Comparison of ENCODE assay signal across 20 mouse cellular contexts in genomic region chr5:119800243-119800665, GRCm38 (mm10). TPM values are rescaled to one million over a fixed set of nuclear protein-coding genes. Genes with fewer than 3 reads are reported as not detected.
DNase-seq lines count a peak whose midpoint lies in the region; ATAC-seq and TF ChIP-seq lines count a peak whose summit lies in the region.
"Had no signal": no experiment of that assay in that cellular context is flagged by ENCODE, and none has a peak within 500 bp of the region (broad histone marks: within the 10 kb centered on the region; RNA-seq: fewer than 3 reads in every experiment).

No protein-coding gene starts in this region.

- peak overlapping the region; percentile 66 for H3K4me2 ChIP-seq in heart, embryonic 12.5 days
- H3K4me2 ChIP-seq in lung, embryonic 14.5 days = peak overlapping the region; percentile 41
- peak overlapping the region; percentile 61 for H3K4me2 ChIP-seq in limb, embryonic 12.5 days
- H3K4me2 ChIP-seq in forebrain, embryonic 16.5 days (ENCODE audit: low read length) = no peak overlapping the region
- H3K4me2 ChIP-seq: forebrain, embryonic 12.5 days; hindbrain, embryonic 14.5 days; intestine, embryonic 15.5 days; liver, embryonic 15.5 days; neural tube, embryonic 13.5 days had no signal

- 12% methylated on average over 11 of the region's 11 CpGs for WGBS in heart, embryonic 12.5 days
- WGBS in lung, embryonic 14.5 days = 6% methylated on average over 11 of the region's 11 CpGs
- 3% methylated on average over 11 of the region's 11 CpGs for WGBS in limb, embryonic 12.5 days
- WGBS in forebrain, embryonic 16.5 days = under 1% methylated on average over 11 of the region's 11 CpGs

- H3K4me1 ChIP-seq in heart, embryonic 12.5 days (replicated peaks) = peaks cover 38% of the 10 kb centered on the region
- peaks cover 8% of the 10 kb centered on the region; the same call in 1 of the 2 replicates for H3K4me1 ChIP-seq in lung, embryonic 14.5 days (ENCODE audit: insufficient read depth)
- no peaks in the 10 kb centered on the region for H3K4me1 ChIP-seq in ES-Bruce4 (ENCODE audit: control insufficient read depth, insufficient read depth, low read length)
- H3K4me1 ChIP-seq in limb, embryonic 12.5 days (replicated peaks) = peaks cover 16% of the 10 kb centered on the region
- H3K4me1 ChIP-seq in forebrain, embryonic 16.5 days (replicated peaks; ENCODE audit: control insufficient read depth, insufficient read depth, low read length) = 0 out of 2 replicates have a peak, but pooled peaks cover 3% of the 10 kb centered on the region
- H3K4me1 ChIP-seq: forebrain, embryonic 12.5 days; intestine, embryonic 15.5 days; liver, embryonic 15.5 days; neural tube, embryonic 13.5 days had no signal

- no peak for DNase-seq in heart, adult 9 months (ENCODE audit: low spot score in 2 of 2)
- DNase-seq in lung, embryonic 14.5 days = peak; percentile 79
- DNase-seq in lung, postnatal 14 days = no peak
- DNase-seq: cerebellum, adult 9-10 months; gastrocnemius, postnatal 25 days; kidney, postnatal 4 days; right cerebral cortex, postnatal 14 days had no signal

- H3K9ac ChIP-seq in heart, embryonic 12.5 days = peak overlapping the region; percentile 77
- peak overlapping the region; percentile 37 for H3K9ac ChIP-seq in lung, embryonic 14.5 days
- no peak overlapping the region for H3K9ac ChIP-seq in ES-Bruce4 (ENCODE audit: low read depth, poor library complexity, severe bottlenecking)
- H3K9ac ChIP-seq in limb, embryonic 12.5 days (replicated peaks) = peak overlapping the region; percentile 79
- no peak overlapping the region for H3K9ac ChIP-seq in forebrain, embryonic 16.5 days (replicated peaks; ENCODE audit: low read depth, low read length)
- H3K9ac ChIP-seq: forebrain, embryonic 12.5 days; hindbrain, embryonic 14.5 days; intestine, embryonic 15.5 days; liver, embryonic 15.5 days; neural tube, embryonic 13.5 days had no signal

- no peaks in the 10 kb centered on the region for H3K9me3 ChIP-seq in heart, embryonic 12.5 days (replicated peaks)
- H3K9me3 ChIP-seq in lung, embryonic 14.5 days (ENCODE audit: low read depth, low read length) = no peaks in the 10 kb centered on the region
- no peaks in the 10 kb centered on the region for H3K9me3 ChIP-seq in ES-Bruce4 (replicated peaks; ENCODE audit: control insufficient read depth, insufficient read depth, low read length, poor library complexity, severe bottlenecking)
- no peaks in the 10 kb centered on the region for H3K9me3 ChIP-seq in limb, embryonic 12.5 days
- H3K9me3 ChIP-seq in forebrain, embryonic 16.5 days (ENCODE audit: control insufficient read depth, low read length) = no peaks in the 10 kb centered on the region
- H3K9me3 ChIP-seq: forebrain, embryonic 12.5 days; intestine, embryonic 15.5 days; liver, embryonic 15.5 days; neural tube, embryonic 13.5 days had no signal

- no peaks in the 10 kb centered on the region for H3K36me3 ChIP-seq in heart, embryonic 12.5 days
- H3K36me3 ChIP-seq in lung, embryonic 14.5 days (ENCODE audit: insufficient read depth) = no peaks in the 10 kb centered on the region
- H3K36me3 ChIP-seq in ES-Bruce4 (ENCODE audit: control insufficient read depth, insufficient read depth, low read length, poor library complexity, severe bottlenecking) = no peaks in the 10 kb centered on the region
- no peaks in the 10 kb centered on the region for H3K36me3 ChIP-seq in limb, embryonic 12.5 days
- no peaks in the 10 kb centered on the region for H3K36me3 ChIP-seq in forebrain, embryonic 16.5 days (ENCODE audit: control insufficient read depth, insufficient read depth)
- H3K36me3 ChIP-seq: forebrain, embryonic 12.5 days; G1E; intestine, embryonic 15.5 days; liver, embryonic 15.5 days; neural tube, embryonic 13.5 days had no signal

- TF ChIP-seq POLR2A in ES-Bruce4 (IDR thresholded peaks at IDR 0.05; ENCODE audit: insufficient read depth, low read length) = no peak

- TF ChIP-seq CTCF in lung, embryonic 14.5 days (IDR thresholded peaks at IDR 0.05; ENCODE audit: low read depth) = no peak
- TF ChIP-seq CTCF in ES-Bruce4 (IDR thresholded peaks at IDR 0.05; ENCODE audit: low read depth, low read length) = no peak

- peak overlapping the region; percentile 89 for H3K27ac ChIP-seq in heart, embryonic 12.5 days (ENCODE audit: poor library complexity, severe bottlenecking)
- H3K27ac ChIP-seq in lung, embryonic 14.5 days (ENCODE audit: low read depth) = peak overlapping the region; percentile 90
- H3K27ac ChIP-seq in ES-Bruce4 (ENCODE audit: insufficient read depth, low read length) = no peak overlapping the region
- peak overlapping the region; percentile 92 for H3K27ac ChIP-seq in limb, embryonic 12.5 days
- H3K27ac ChIP-seq in forebrain, embryonic 16.5 days (ENCODE audit: low read length) = no peak overlapping the region
- H3K27ac ChIP-seq: forebrain, embryonic 12.5 days; hindbrain, embryonic 14.5 days; intestine, embryonic 15.5 days; liver, embryonic 15.5 days; neural tube, embryonic 13.5 days had no signal

- H3K4me3 ChIP-seq in heart, embryonic 12.5 days = peak overlapping the region; percentile 51
- H3K4me3 ChIP-seq in lung, embryonic 14.5 days (ENCODE audit: low read depth, low read length) = no peak overlapping the region; the same call in 1 of the 2 replicates
- H3K4me3 ChIP-seq in ES-Bruce4 (ENCODE audit: low read depth, low read length) = peak overlapping the region; percentile 54
- peak overlapping the region; percentile 47 for H3K4me3 ChIP-seq in limb, embryonic 12.5 days (replicated peaks)
- H3K4me3 ChIP-seq in forebrain, embryonic 16.5 days (replicated peaks; ENCODE audit: low read length) = no peak overlapping the region
- H3K4me3 ChIP-seq: forebrain, embryonic 12.5 days; intestine, embryonic 15.5 days; liver, embryonic 15.5 days; neural tube, embryonic 13.5 days had no signal

- peaks cover 89% of the 10 kb centered on the region for H3K27me3 ChIP-seq in heart, embryonic 12.5 days (replicated peaks)
- peaks cover 85% of the 10 kb centered on the region for H3K27me3 ChIP-seq in lung, embryonic 14.5 days (ENCODE audit: insufficient read depth, low read length)
- H3K27me3 ChIP-seq in ES-Bruce4 (ENCODE audit: control insufficient read depth, insufficient read depth, low read length, poor library complexity, severe bottlenecking) = peaks cover 24% of the 10 kb centered on the region
- peaks cover 97% of the 10 kb centered on the region for H3K27me3 ChIP-seq in limb, embryonic 12.5 days
- H3K27me3 ChIP-seq in forebrain, embryonic 16.5 days (replicated peaks; ENCODE audit: control insufficient read depth, insufficient read depth, low read length) = peaks cover 94% of the 10 kb centered on the region

- TF ChIP-seq EP300 in ES-Bruce4 (IDR thresholded peaks at IDR 0.05; ENCODE audit: insufficient read depth, low read depth, low read length) = no peak

- no peak for ATAC-seq in heart, embryonic 12.5 days (ENCODE audit: insufficient number of reproducible peaks, low FRiP score)
- peak; percentile 39 for ATAC-seq in lung, embryonic 14.5 days (ENCODE audit: insufficient read depth)
- no peak for ATAC-seq in limb, embryonic 12.5 days (ENCODE audit: insufficient number of reproducible peaks, insufficient read depth, low FRiP score, low TSS enrichment, low read depth)
- ATAC-seq in forebrain, embryonic 16.5 days = no peak
- ATAC-seq: intestine, embryonic 15.5 days had no signal

RNA-seq across cellular contexts. Expression of gene Tbx5, which starts 32.2 kb away (rescaled TPM):
- 42.6 and 45.6 TPM in 2 replicates for polyA plus RNA-seq in heart, embryonic 12.5 days (2016; fragmentation: Nextera tagmentation; extraction: Ambion mirVana)
- 57.7 and 59.4 TPM in 2 replicates for polyA plus RNA-seq in lung, embryonic 14.5 days (2014; fragmentation: Nextera tagmentation; extraction: Ambion mirVana)
- not detected in 2 replicates for polyA plus RNA-seq in ES-Bruce4 (2011; ENCODE audit: insufficient read depth, insufficient read length, low read depth, missing spikeins)
- 35.6 and 51.2 TPM in 2 replicates for polyA plus RNA-seq in limb, embryonic 12.5 days (2016; fragmentation: Nextera tagmentation; extraction: Ambion mirVana)
- 0.12 TPM in 1 of 2 replicates, not detected in the other for polyA plus RNA-seq in forebrain, embryonic 16.5 days (2015; fragmentation: Nextera tagmentation; extraction: Ambion mirVana)
- polyA plus RNA-seq: C2C12; cortical plate, adult 2 months; G1E; kidney, embryonic 14.5 days had no signal

Comparison
In these comparisons a context has a peak if more than half of its experiments do, and no peak if none do; other contexts are left out.
1. H3K27ac ChIP-seq: peak in heart, embryonic 12.5 days (single experiment), lung, embryonic 14.5 days (single experiment) and limb, embryonic 12.5 days (single experiment); none in ES-Bruce4 (single experiment) and forebrain, embryonic 16.5 days (single experiment).
2. H3K4me3 ChIP-seq: peak in heart, embryonic 12.5 days (single experiment), ES-Bruce4 (single experiment) and limb, embryonic 12.5 days (single experiment); none in lung, embryonic 14.5 days (single experiment) and forebrain, embryonic 16.5 days (single experiment).
3. H3K9ac ChIP-seq: peak in heart, embryonic 12.5 days (single experiment), lung, embryonic 14.5 days (single experiment) and limb, embryonic 12.5 days (single experiment); none in ES-Bruce4 (single experiment) and forebrain, embryonic 16.5 days (single experiment).
4. RNA of gene Tbx5, which starts 32.2 kb away (polyA plus RNA-seq): 57.7 to 59.4 TPM in lung, embryonic 14.5 days, 42.6 to 45.6 TPM in heart, embryonic 12.5 days and 35.6 to 51.2 TPM in limb, embryonic 12.5 days; not detected in ES-Bruce4 and 0.12 TPM in forebrain, embryonic 16.5 days; every median in the first group is over 10 times any median in the second.